Mouse (Mus musculus): ENCODE measurements at regions not wholly inside any gene's neighbourhood (a gene's known extent, or its start where the extent isn't known, plus 50 kb on each side); places are given as distances from the start of the nearest gene placed in this dataset.

- intact Hi-C loops (cut with DNase I) = no loop called here
- no peak for DNase-seq (ENCODE audit: low spot score in 2 of 2)
Observed at GRCm38 (mm10) chr13:10741391-10741790, 380.7 kb upstream of the Chrm3 start.

GRCm38 (mm10) chr13:10725745-10726171 is 365.1 kb upstream of the Chrm3 start:
- no peak for DNase-seq (ENCODE audit: low spot score in 2 of 2)
- intact Hi-C loops (cut with DNase I) = no loop called here

GRCm38 (mm10) chr13:10725335-10725734 is 364.7 kb upstream of the Chrm3 start:
- no peak for DNase-seq (ENCODE audit: low spot score in 2 of 2)
- intact Hi-C loops (cut with DNase I) = no loop called here

- intact Hi-C loops (cut with DNase I) = no loop called here
- DNase-seq (ENCODE audit: low spot score in 2 of 2) = peak; percentile 19 to 27
Observed at GRCm38 (mm10) chr13:10720639-10721038, 360.0 kb upstream of the Chrm3 start.

- no peak for DNase-seq (ENCODE audit: low spot score in 2 of 2)
- intact Hi-C loops (cut with DNase I) = loop anchor here (10.0 kb wide), 1 partner anchor 357 kb away; no protein-coding TSS in a partner anchor
Observed at GRCm38 (mm10) chr13:10711451-10711850, 350.8 kb upstream of the Chrm3 start.

GRCm38 (mm10) chr13:10710909-10711308 is 350.3 kb upstream of the Chrm3 start:
- no peak for DNase-seq (ENCODE audit: low spot score in 2 of 2)
- intact Hi-C loops (cut with DNase I) = loop anchor here (10.0 kb wide), 1 partner anchor 356 kb away; no protein-coding TSS in a partner anchor

GRCm38 (mm10) chr13:10697146-10697545 is 336.5 kb upstream of the Chrm3 start:
- intact Hi-C loops (cut with DNase I) = no loop called here
- DNase-seq (ENCODE audit: low spot score in 2 of 2) = no peak

GRCm38 (mm10) chr13:10696181-10696977 is 335.7 kb upstream of the Chrm3 start:
- intact Hi-C loops (cut with DNase I) = no loop called here
- DNase-seq (ENCODE audit: low spot score in 2 of 2) = no peak

- intact Hi-C loops (cut with DNase I) = no loop called here
- DNase-seq (ENCODE audit: low spot score in 2 of 2) = no peak
Observed at GRCm38 (mm10) chr13:10691307-10691706, 330.7 kb upstream of the Chrm3 start.

- no peak for DNase-seq (ENCODE audit: low spot score in 2 of 2)
- intact Hi-C loops (cut with DNase I) = no loop called here
Observed at GRCm38 (mm10) chr13:10687379-10687778, 326.7 kb upstream of the Chrm3 start.

- no peak for DNase-seq (ENCODE audit: low spot score in 2 of 2)
- intact Hi-C loops (cut with DNase I) = no loop called here
Observed at GRCm38 (mm10) chr13:10654086-10654422, 293.4 kb upstream of the Chrm3 start.

- peak; percentile 66 to 69 for DNase-seq (ENCODE audit: low spot score in 2 of 2)
- intact Hi-C loops (cut with DNase I) = no loop called here
Observed at GRCm38 (mm10) chr13:10653376-10654085, 292.9 kb upstream of the Chrm3 start.

GRCm38 (mm10) chr13:10636859-10637258 is 276.2 kb upstream of the Chrm3 start:
- peak; percentile 20 to 27 for DNase-seq (ENCODE audit: low spot score in 2 of 2)
- intact Hi-C loops (cut with DNase I) = no loop called here

- DNase-seq (ENCODE audit: low spot score in 2 of 2) = no peak
- intact Hi-C loops (cut with DNase I) = no loop called here
Observed at GRCm38 (mm10) chr13:10630467-10630866, 269.8 kb upstream of the Chrm3 start.

GRCm38 (mm10) chr13:10619661-10620060 is 259.0 kb upstream of the Chrm3 start:
- intact Hi-C loops (cut with DNase I) = no loop called here
- no peak for DNase-seq (ENCODE audit: low spot score in 2 of 2)

GRCm38 (mm10) chr13:10618421-10618954 is 257.8 kb upstream of the Chrm3 start:
- no peak for DNase-seq (ENCODE audit: low spot score in 2 of 2)
- intact Hi-C loops (cut with DNase I) = no loop called here

- intact Hi-C loops (cut with DNase I) = no loop called here
- no peak for DNase-seq (ENCODE audit: low spot score in 2 of 2)
Observed at GRCm38 (mm10) chr13:10574951-10575350, 214.3 kb upstream of the Chrm3 start.

- no peak for DNase-seq (ENCODE audit: low spot score in 2 of 2)
Observed at GRCm38 (mm10) chr13:10566825-10567224, 206.2 kb upstream of the Chrm3 start.

GRCm38 (mm10) chr13:10557559-10557958 is 196.9 kb upstream of the Chrm3 start:
- intact Hi-C loops (cut with DNase I) = no loop called here
- DNase-seq (ENCODE audit: low spot score in 2 of 2) = no peak

More at GRCm38 (mm10) chr13:10566825-10567224, 206.2 kb upstream of the Chrm3 start:
- intact Hi-C loops (cut with DNase I) = no loop called here

- intact Hi-C loops (cut with DNase I) = no loop called here
- no peak for DNase-seq (ENCODE audit: low spot score in 2 of 2)
Observed at GRCm38 (mm10) chr13:10554595-10554994, 193.9 kb upstream of the Chrm3 start.

GRCm38 (mm10) chr13:10542723-10543122 is 182.1 kb upstream of the Chrm3 start:
- intact Hi-C loops (cut with DNase I) = no loop called here
- no peak for DNase-seq (ENCODE audit: low spot score in 2 of 2)

Data from left cerebral cortex, postnatal 36 days (tissue).